Mouse (Mus musculus) layer of hippocampus, adult 18-20 months (tissue): Measurements from ENCODE around the gene Rer1. TPM values are rescaled to one million over a fixed set of nuclear protein-coding genes. Genes with fewer than 3 reads are reported as not detected.

ENCODE experiments used
- DNase-seq, 2 experiments: peaks; one replicate each; pipeline ENCODE4 v3.0.0; 2022; ENCODE audit warnings: low spot score in 2 of 2
- long read RNA-seq: library from polyadenylated mRNA; stranded (forward); transcript quantifications from one replicate; pipeline ENCODE4 v2.0.0, GENCODE M21; 2021
- total RNA-seq, 2 experiments: library from RNA; stranded (reverse); gene quantifications; 2 replicates each; pipeline ENCODE4 v1.2.3; 2021

Rer1 gene
- total RNA-seq = 10 to 100 TPM; 63.4 to 65.5 TPM
- long read RNA-seq, transcript Rer1-201 (7 exons, 1,596 nt) = major isoform, 72 of 87 reads
- long read RNA-seq, partial matches to known transcripts = 5 of 87 reads
- long read RNA-seq, other reads (novel, unspliced or antisense) = 6 of 87 reads

GRCm38 (mm10) chr4:155086108-155087024, at the start of gene Rer1, which contains the start of gene Morn1:
Rer1 (minus strand) TSS chr4:155086382.
Morn1 (plus strand) TSS chr4:155086577.
- peak; percentile 100 for DNase-seq

- DNase-seq = no peak
Measured at GRCm38 (mm10) chr4:155134686-155135172, 48.5 kb upstream of the Rer1 start.

GRCm38 (mm10) chr4:155133658-155134417, 47.7 kb upstream of the Rer1 start:
- no peak for DNase-seq

DNA sequence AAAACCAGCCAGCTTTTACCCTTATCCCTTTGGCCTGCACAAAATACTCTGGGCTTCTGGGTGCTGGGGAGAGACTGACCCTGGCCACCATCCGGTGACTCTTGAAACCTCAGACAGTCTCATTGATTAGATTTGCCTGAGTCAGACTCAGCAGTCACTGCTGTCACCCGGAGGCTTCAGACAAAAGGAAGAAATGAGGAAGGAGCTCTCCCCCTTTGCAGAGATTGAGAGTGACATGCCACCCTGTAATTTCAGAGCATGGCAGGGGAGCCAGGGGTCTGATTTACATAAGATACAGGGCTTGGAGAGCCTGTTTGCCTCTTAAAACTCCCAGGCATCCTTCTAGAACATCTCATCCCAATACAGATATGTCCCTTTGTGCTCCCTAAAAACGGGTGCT, 47.0 kb upstream of the Rer1 start:
- DNase-seq = no peak

- no peak for DNase-seq
Measured at GRCm38 (mm10) chr4:155130616-155131015, 44.4 kb upstream of the Rer1 start.

GRCm38 (mm10) chr4:155129996-155130395, 43.8 kb upstream of the Rer1 start:
- peak; percentile 89 to 94 for DNase-seq

DNA sequence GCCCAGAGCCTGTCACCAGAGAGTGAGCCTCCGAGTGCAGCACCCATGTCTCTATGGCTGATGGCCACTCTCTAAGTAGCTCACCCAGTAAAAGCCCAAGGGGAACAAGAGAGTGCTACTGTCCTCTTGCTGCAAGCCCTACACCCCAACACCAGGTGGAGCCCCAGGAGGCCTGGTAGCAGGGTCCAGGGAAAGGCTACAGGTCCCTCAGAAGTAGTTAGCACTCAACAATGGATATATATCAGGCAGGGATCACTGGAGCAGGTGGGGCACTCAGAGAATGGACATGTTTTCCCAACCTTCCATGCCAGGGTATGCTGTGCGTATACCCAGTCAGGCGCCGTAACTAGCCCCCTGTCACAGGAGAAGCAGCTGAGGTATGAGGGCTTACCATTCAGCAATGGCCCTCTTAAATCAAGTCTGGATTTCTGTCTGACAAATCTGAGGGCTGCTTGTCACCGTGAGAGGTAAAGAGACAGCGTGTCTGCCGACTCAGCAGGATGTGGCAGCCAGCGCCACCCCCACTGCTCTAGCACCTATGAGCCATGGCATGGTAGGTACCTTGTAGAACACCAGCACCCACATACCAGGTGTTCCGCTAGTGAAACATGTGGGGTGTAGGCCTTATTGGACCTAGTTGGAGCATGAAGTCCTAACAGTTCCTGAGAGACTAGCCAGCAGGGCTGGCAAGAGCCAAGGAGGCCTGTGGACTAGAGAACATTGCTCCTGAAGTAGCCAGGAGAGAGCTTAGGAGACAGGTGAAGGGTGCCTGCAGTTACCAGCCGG, 43.1 kb upstream of the Rer1 start:
- peak in 1 of 2 experiments; percentile 52 for DNase-seq

DNA sequence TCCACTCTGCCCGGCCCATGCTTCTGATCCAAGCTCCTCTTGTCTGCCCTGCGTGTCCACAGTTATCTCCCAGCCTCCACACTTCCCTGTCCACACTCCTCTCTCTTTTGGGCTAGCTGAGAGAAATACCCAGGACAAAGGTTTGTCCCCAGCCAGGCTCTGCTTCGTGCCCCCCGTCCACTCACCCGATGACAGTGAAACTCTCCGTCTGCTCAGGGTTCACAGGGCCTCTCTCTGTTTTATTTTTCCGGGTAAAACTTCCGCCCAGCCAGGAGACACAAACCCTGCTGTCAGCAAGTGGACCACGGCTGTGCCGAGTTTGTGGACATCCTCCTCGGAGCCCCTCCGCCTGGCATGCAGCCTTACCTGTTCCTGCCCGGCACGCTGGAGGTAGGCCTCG, 42.2 kb upstream of the Rer1 start:
- DNase-seq = no peak

GRCm38 (mm10) chr4:155126602-155127372, 40.6 kb upstream of the Rer1 start:
- no peak for DNase-seq

- DNase-seq = no peak
Measured at GRCm38 (mm10) chr4:155126194-155126593, 40.0 kb upstream of the Rer1 start.

- DNase-seq = no peak
Measured at GRCm38 (mm10) chr4:155125310-155125709, 39.1 kb upstream of the Rer1 start.

- DNase-seq = no peak
Measured at GRCm38 (mm10) chr4:155123868-155124534, 37.8 kb upstream of the Rer1 start.

- peak; percentile 90 to 94 for DNase-seq
Measured at GRCm38 (mm10) chr4:155122444-155123040, 36.4 kb upstream of the Rer1 start.

- no peak for DNase-seq
Measured at GRCm38 (mm10) chr4:155121915-155122443, 35.8 kb upstream of the Rer1 start.

DNA sequence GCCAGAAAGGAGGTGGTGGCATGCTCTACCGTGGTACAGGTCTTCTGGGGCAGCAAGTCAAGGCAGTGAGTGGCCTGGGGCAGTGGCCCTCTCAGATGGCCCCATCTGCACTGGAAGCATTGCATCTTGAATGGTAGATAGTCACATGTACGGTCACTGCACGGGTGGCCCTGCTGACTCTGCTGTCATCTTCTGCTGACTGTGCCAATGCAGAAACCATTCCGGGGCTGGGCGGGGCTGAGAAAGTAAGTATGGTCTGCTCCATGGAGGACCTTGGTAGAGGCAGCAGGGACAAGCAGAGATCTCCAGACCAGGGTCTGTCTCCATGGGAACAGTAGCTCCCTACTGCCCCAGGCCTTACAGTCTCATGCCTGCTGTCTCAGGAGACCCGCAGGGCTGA, 35.0 kb upstream of the Rer1 start:
- DNase-seq = no peak

GRCm38 (mm10) chr4:155120583-155120982, 34.4 kb upstream of the Rer1 start:
- DNase-seq = no peak

- DNase-seq = no peak
Measured at GRCm38 (mm10) chr4:155120038-155120437, 33.9 kb upstream of the Rer1 start.

DNA sequence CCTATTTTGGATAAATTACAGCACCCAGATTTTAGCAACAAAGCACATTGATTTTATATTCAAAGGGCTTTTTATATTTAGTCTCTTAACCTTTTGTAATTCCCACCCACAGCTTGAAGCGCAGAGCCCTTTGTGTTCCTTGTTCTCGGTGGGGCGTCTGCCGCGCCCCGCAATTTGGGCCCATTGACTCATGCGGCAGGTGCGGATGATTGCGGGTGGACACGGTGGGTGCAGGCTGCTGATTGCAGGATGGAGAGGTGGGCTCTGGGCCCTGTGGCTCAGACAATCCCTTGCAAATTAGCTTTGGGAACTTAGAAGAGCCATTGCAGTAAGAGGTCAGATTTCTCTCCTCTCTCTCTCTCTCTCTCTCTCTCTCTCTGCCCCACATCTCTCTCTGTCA, 32.1 kb upstream of the Rer1 start:
- DNase-seq = peak in 1 of 2 experiments; percentile 34
